Mouse (Mus musculus) testis, adult 2 months (tissue): Measurements from ENCODE around the gene Farp1. TPM values are rescaled to one million over a fixed set of nuclear protein-coding genes. Genes with fewer than 3 reads are reported as not detected.

Experiments
- H3K27ac ChIP-seq: fragments of 200-500 bp; 2 replicates; pipeline ENCODE4 v1.5.1; 2012; ENCODE audit warnings: low read depth, low read length; ENCODE audit not compliant: control insufficient read depth, insufficient read depth
- H3K27me3 ChIP-seq: fragments of 200-500 bp; 2 replicates; pipeline ENCODE4 v1.6.1; 2012; ENCODE audit warnings: mild to moderate bottlenecking, low read length, moderate library complexity; ENCODE audit not compliant: control insufficient read depth, insufficient read depth
- H3K36me3 ChIP-seq: fragments of 200-500 bp; 2 replicates; pipeline ENCODE4 v1.6.1; 2012; ENCODE audit warnings: mild to moderate bottlenecking, low read length; ENCODE audit not compliant: control insufficient read depth, insufficient read depth
- H3K4me1 ChIP-seq: fragments of 200-500 bp; 2 replicates; pipeline ENCODE4 v1.6.1; 2012; ENCODE audit warnings: low read length; ENCODE audit not compliant: control insufficient read depth, insufficient read depth
- H3K4me3 ChIP-seq: fragments of 200-500 bp; 2 replicates; pipeline ENCODE4 v1.5.1; 2012; ENCODE audit warnings: low read depth, mild to moderate bottlenecking, low read length, moderate library complexity, mixed read lengths; ENCODE audit not compliant: control insufficient read depth
- CTCF ChIP-seq: fragments of 200-500 bp; IDR thresholded peaks from 2 replicates; pipeline ENCODE4 v1.5.1; 2012; ENCODE audit warnings: low read depth, mild to moderate bottlenecking, inconsistent platforms, low read length, moderate library complexity; ENCODE audit not compliant: control insufficient read depth, insufficient read depth, insufficient replicate concordance
- POLR2A ChIP-seq: fragments of 200-500 bp; IDR thresholded peaks from 2 replicates; pipeline ENCODE4 v1.6.1; 2012; ENCODE audit warnings: low read depth, mild to moderate bottlenecking, inconsistent platforms, low read length, moderate library complexity; ENCODE audit not compliant: control insufficient read depth
- polyA plus RNA-seq: library from polyadenylated mRNA; depleted of rRNA; stranded (reverse); fragments of >200 nt; gene quantifications from 2 replicates; pipeline ENCODE4 v1.2.3, GENCODE M21; 2012

The Farp1 gene
- polyA plus RNA-seq, 1 experiment: 1.4 TPM

DNA sequence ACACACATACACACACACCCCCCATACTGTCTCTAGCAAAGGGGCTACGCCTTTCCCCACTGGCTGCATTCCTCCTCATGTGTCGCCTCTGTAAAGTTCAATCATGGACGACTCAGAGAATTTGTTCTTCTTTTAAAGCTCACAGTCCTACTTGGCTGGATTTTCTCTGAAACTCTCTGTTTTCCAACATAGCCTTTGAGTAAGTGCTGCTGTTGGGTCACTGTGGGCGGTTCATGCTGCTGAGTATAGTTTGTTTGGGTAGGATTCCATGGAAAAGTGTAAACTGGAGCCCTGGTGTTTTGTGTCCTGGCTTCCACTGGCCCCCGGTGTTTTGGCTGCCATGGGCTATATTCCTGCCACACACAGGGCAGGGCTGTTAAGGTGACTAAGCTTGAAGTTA is 157.4 kb downstream of the Farp1 start:
- Histone ChIP-seq H3K27ac (no peak overlapping the region), H3K36me3 (no peaks in the 10 kb centered on the region), H3K4me3 (no peak overlapping the region), H3K4me1 (no peaks in the 10 kb centered on the region), H3K27me3 (no peaks in the 10 kb centered on the region)
- TF ChIP-seq POLR2A: no peak
- TF ChIP-seq CTCF: no peak

DNA sequence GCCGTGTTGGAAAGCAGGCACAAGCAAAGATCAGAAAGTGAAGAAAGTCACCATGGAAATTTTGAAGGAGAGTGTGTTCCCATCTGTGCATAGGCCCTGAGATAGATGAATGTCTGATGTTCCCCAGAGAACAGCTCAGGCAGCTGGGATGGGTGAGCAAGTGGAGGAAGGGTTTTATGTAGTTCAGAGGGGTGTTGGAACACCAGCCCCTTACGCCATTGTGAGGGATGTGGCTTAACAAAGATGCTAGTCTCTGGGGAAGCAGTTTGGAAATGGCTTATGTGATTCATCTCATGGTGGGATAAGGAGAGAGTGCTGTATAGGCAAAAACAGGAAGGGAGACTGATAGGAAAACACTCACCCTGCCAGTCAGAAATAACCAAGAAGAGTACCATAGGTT is 159.0 kb downstream of the Farp1 start:
- no peaks in the 10 kb centered on the region for H3K4me1 ChIP-seq
- H3K4me3 ChIP-seq: no peak overlapping the region
- TF ChIP-seq POLR2A: no peak
- no peak for TF ChIP-seq CTCF
- H3K36me3 ChIP-seq: no peaks in the 10 kb centered on the region
- no peak overlapping the region for H3K27ac ChIP-seq
- H3K27me3 ChIP-seq: no peaks in the 10 kb centered on the region

DNA sequence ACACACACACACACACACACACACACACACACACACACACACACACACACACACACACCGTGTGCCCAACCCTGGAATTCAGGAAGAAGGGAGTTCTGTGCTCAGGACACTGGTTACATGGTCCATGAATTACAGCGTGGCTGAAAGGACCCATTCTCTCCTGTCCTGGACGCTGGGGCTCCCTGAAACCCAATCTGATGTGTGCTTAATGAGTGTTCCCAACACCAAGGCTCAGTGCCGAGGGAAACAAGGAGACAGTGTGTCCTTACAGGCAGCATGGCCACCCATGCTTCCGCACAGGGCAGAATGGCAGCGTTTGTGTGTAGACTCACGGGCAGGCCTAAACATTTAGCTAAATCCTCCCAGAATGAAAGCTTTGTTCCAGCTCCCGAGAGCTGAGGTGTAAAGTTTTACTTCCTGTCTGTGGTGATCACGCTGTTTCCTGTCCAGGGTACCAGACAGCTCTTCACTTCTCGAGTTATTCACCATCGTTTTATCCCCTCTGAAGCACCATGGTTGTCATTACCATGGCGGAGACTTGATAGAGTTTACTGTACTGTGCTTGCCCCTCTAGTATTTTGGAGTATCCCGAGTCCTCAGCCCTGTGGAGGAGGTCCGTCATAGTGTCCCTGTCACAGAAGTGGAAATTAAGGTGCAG is 164.0 kb downstream of the Farp1 start:
- Histone ChIP-seq H3K4me1 (no peaks in the 10 kb centered on the region), H3K27me3 (no peaks in the 10 kb centered on the region), H3K36me3 (no peaks in the 10 kb centered on the region), H3K4me3 (no peak overlapping the region), H3K27ac (no peak overlapping the region)
- no peak for TF ChIP-seq CTCF
- TF ChIP-seq POLR2A: no peak

DNA sequence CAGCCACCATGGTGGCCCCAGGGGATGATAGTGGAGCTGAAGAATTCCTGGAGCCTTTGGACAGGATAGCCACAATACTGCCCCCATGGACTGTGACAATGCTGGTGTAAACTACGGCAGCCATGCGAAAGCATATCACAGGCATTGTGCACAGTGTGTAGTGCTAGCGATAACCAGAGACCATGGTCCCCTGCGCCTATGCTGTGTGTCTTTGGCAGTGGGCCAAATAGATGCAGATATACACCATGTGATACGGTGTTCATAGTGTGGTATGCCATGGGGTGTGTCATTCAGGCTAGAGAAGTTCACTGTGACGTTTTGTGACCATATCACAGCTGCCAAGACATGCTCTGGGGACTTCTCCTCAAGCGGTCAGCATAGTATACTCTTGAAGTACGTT is 164.8 kb downstream of the Farp1 start:
- H3K27me3 ChIP-seq: no peaks in the 10 kb centered on the region

DNA sequence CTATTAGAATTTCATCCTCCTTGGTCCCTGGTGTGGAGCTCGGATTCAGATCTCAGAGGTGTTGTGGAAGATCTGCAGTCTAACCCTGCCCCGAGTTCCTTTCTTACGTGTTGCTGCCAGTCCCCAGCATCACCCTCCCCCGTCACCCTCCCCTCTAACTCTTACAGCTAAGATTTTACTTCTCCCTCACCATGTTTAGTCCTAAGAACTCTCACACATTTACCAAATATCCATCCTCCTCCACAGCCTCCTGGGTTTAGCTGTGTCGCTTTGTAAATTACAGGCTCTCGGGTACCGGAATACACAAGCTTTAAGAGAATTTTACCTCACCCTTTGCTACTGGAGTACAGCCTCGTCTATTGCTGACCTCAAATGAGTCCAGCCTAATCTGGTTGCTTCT is 165.4 kb downstream of the Farp1 start:
- TF ChIP-seq CTCF: no peak
- no peak for TF ChIP-seq POLR2A
- Histone ChIP-seq H3K27ac (no peak overlapping the region), H3K4me3 (no peak overlapping the region), H3K27me3 (no peaks in the 10 kb centered on the region), H3K4me1 (no peaks in the 10 kb centered on the region), H3K36me3 (no peaks in the 10 kb centered on the region)

More for the DNA sequence above, 164.8 kb downstream of the Farp1 start:
- H3K4me1 ChIP-seq: no peaks in the 10 kb centered on the region
- H3K27ac ChIP-seq: no peak overlapping the region
- TF ChIP-seq POLR2A (no peak), CTCF (no peak)
- H3K36me3 ChIP-seq: no peaks in the 10 kb centered on the region
- H3K4me3 ChIP-seq: no peak overlapping the region

DNA sequence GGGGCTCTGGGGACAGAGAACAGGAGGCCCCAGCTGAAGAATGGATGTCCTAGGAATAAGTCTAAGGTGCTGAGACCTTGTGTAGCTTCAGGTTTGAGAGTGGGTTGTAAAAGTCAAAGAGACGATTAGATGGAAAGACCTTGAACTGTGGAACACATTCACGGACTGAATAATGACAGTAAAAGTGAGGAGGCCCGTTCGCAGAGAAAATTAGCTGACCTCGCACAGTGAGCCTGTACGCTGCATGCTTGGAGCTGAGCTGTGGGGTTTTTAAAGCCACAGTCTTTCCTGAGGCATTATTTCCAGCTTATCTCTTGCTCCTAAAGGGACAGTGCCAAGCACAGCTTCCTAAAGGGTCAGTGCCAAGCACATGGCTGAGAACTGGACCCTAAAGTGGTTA is 166.2 kb downstream of the Farp1 start:
- Histone ChIP-seq H3K36me3 (no peaks in the 10 kb centered on the region), H3K27ac (no peak overlapping the region), H3K4me1 (no peaks in the 10 kb centered on the region), H3K4me3 (no peak overlapping the region), H3K27me3 (no peaks in the 10 kb centered on the region)
- no peak for TF ChIP-seq POLR2A
- TF ChIP-seq CTCF: no peak

DNA sequence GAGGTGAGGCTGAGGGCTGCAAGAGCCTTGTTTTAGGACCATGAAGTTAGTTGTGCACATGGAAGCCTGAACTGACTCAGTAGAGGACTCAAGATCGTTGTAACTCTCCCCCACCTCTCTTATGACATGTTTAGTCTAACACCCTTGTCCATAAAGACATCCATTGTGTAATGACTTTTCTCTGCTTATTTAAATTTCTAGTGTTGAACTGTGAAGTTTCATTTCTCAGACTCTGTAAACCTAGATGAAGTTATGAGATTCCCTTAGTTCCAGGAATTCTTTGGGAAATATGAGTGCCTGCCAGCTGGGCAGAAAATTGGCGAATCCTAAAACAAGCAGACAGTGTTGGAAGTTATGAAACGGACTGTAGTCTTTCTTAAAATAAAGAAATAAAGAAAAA is 170.5 kb downstream of the Farp1 start:
- no peaks in the 10 kb centered on the region for H3K36me3 ChIP-seq
- H3K27ac ChIP-seq: no peak overlapping the region
- H3K27me3 ChIP-seq: no peaks in the 10 kb centered on the region
- no peak overlapping the region for H3K4me3 ChIP-seq
- no peaks in the 10 kb centered on the region for H3K4me1 ChIP-seq
- TF ChIP-seq CTCF (no peak), POLR2A (no peak)
